Mouse (Mus musculus): ENCODE measurements around the gene Aipl1. TPM values are rescaled to one million over a fixed set of nuclear protein-coding genes. Genes with fewer than 3 reads are reported as not detected.

The Aipl1 gene
- total RNA-seq, 2 experiments from 2014 or later = 0.26 to 0.29 TPM

DNA sequence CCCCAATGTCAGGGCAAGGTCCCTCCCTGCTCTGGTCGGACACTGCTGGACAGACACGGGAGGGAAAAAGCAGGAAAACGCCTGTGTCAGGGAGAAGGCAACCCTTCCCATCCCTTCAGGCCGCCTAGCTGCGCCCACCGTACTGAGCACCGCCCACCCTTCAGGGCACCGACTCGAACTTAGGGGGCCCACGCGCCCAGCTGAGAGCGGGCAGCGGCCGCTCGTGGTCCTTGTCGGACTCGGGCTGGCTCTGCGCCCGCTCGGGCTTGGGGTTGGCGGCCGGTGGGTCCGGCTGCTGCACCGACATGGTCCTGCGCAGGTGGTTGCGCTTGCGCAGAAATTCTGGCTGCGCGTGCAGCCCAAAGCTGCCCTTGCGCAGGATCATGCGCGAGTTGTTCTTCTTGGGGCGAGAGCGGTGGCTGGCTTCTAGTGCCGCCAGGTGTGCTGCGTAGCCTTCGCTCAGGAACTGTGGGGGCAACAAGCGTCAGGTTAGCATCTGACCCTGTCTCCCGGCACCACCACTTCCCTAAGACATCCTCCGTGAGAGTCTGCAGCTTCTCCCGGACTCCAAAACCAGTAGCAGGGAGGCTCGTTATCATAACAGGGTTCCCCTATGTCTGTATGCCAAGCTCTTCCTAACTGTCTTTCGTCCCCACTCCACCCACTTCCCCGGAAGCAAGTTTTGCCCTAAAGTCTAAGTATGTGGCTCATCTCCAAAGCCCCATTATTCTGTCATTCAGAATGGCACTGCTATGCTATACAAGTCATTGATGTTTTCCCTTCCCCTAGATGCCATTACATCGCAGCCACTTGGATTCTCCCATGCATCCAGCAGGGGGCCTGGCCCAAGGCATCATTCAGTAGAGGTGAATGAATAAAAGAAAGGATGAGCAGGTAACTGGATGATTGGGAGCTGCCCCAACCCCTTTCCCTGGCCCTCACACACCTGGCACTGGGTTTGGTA, 13.9 kb upstream of the Aipl1 start:
- DNase-seq (ENCODE audit: low spot score in 2 of 2) = peak in 1 of 2 experiments; percentile 33

DNA sequence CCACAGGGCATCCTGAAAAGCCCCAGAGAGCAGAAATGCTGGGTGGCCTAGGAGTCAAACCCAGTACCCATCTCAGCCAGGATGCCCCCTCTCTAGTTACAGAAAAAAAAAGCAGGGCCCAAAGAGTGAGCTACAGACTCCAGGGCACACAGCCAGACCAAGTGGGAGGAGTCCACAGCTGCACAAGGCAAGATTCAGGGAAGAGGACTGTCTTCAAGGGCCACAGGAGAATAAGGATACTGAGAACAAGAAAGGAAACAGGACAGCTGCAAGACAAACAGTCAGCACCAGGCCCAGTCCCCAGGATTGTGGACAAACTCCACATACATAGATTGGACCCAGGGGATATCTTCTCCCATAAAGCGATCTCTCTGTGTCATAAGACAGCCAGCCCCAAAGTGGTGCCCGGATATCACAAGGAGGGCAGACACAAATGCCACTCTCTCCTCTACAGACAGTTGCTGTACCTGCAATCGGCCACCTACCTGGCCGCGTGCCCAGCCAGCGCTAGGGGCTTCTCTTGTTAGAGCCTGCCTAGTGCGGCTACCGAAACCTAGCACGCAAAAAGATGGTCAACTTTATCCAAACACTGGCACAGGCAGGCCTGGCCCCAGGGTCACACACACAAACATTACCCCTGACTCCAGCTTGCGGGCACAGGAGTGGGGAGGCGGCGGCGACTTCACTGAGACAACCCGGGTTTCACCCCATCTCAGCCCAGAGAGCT, 13.0 kb upstream of the Aipl1 start:
- peak in 1 of 2 experiments; percentile 40 for DNase-seq (ENCODE audit: low spot score in 2 of 2)

- DNase-seq (ENCODE audit: low spot score in 2 of 2) = no peak
Observed at GRCm38 (mm10) chr11:72049171-72049759, 12.0 kb upstream of the Aipl1 start.

DNA sequence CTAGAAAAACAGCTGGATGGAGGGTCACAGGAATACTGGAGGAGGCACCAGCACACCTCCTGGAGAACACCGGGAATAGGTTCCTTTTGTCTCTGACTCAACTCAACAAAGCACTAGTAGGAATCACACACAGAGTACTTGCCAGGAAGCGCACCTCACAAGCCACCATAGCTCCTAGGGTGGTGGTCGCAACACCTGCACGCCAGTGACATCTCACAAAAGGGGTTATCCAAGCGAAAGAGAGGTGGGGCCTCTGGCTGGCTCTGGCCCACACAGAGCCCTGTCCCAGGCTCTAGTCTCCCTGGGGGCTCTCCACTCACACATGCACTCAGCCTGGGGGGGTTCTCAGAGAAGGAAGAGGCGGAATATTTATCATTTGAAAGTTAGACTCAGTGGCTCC, 11.4 kb upstream of the Aipl1 start:
- DNase-seq (ENCODE audit: low spot score in 2 of 2) = no peak

- DNase-seq (ENCODE audit: low spot score in 2 of 2) = no peak
Observed at GRCm38 (mm10) chr11:72044231-72044630, 6.9 kb upstream of the Aipl1 start.

DNA sequence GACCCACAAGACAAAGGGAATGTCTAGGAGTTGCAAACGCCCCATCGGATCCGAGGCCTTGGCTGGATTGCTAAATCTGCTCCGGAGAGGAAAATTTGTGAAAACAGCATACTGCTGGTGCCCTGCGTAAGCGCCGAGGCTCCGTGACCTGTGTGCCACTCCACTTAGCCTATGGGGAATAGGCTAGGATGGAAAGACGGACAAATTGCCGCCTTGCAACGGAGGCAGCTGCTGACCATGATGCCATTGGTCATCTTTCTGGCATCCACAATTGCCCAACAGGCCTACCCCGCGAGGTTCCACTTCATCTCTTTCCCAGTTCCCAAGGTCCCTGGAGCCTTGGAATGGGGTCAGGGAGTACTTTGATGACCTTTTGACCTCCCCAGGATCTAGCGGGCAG, 5.3 kb upstream of the Aipl1 start:
- DNase-seq (ENCODE audit: low spot score in 2 of 2) = no peak

GRCm38 (mm10) chr11:72041768-72042607, 4.7 kb upstream of the Aipl1 start, which contains the start of gene Pimreg:
TSS of gene Pimreg (plus strand) at chr11:72042032.
- peak; percentile 72 to 88 for DNase-seq (ENCODE audit: low spot score in 2 of 2)

GRCm38 (mm10) chr11:72041290-72041767, 4.0 kb upstream of the Aipl1 start:
- no peak for DNase-seq (ENCODE audit: low spot score in 2 of 2)

GRCm38 (mm10) chr11:72039599-72040386, 2.5 kb upstream of the Aipl1 start:
- DNase-seq (ENCODE audit: low spot score in 2 of 2) = no peak

GRCm38 (mm10) chr11:72037996-72038395, 687 bp upstream of the Aipl1 start:
- DNase-seq (ENCODE audit: low spot score in 2 of 2) = peak; percentile 44 to 68

- DNase-seq (ENCODE audit: low spot score in 2 of 2) = no peak
Observed at GRCm38 (mm10) chr11:72032589-72032988, 4.7 kb downstream of the Aipl1 start.

- DNase-seq (ENCODE audit: low spot score in 2 of 2) = no peak
Observed at GRCm38 (mm10) chr11:72032091-72032490, 5.2 kb downstream of the Aipl1 start.

DNA sequence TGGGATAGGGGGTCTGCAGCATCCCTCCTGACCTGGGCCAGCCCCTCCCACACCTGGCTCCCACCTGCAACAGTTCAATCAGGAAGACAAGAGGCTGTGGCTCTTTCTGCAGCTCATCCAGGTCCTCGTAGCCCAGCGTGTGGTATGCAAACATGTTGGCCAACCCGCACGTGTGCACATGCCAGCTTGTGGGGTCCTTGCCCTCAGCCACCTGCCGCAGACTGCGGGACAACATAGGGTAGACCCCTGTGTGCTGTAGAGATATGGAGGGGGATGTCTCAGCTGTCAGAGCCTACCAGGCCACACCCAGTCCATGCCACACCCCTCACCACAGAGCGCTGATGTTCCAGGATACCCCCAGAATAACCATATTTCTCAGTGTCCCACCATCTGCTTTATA, 6.0 kb downstream of the Aipl1 start:
- DNase-seq (ENCODE audit: low spot score in 2 of 2) = no peak

- DNase-seq (ENCODE audit: low spot score in 2 of 2) = peak in 1 of 2 experiments; percentile 47
Observed at GRCm38 (mm10) chr11:72029143-72029542, 8.2 kb downstream of the Aipl1 start.

DNA sequence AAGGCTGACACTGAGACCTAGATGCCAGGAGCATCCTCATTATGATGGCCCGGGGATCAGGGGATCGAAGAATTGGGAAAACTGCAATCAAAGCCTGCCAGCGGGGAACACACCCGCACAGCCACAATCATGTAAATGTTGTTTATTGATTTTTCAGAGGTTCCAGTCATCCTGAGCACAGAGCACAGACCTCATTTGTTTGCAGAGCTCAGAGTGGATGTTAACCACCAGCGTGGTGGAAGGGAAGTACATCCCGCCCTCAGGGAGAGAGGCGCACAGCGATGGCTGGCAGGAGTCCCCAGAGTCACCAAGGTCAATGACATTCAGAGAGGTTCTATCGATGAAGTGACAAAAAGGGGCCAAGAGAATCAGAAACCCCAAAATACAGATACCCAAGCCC, 9.5 kb downstream of the Aipl1 start:
- no peak for DNase-seq (ENCODE audit: low spot score in 2 of 2)

DNA sequence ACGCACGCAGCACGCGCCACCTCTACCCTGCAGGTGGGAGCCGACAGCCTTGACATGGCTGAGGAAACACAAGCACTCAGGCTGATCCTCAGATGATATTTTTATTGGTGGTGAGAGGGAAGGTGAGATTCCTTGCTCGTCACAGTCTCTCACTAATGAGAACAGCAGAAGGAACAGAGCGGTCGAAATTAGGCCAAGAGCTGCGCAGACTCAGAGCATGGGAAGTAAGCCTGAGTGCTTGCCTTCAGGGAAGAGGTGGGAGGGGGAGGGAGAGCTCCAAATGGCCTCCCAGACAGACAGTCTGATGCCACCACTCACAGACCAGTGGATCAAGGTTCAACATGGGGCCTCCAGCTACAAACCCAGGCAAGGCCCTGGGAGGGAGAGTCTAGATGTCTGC, 10.8 kb downstream of the Aipl1 start:
- no peak for DNase-seq (ENCODE audit: low spot score in 2 of 2)

DNA sequence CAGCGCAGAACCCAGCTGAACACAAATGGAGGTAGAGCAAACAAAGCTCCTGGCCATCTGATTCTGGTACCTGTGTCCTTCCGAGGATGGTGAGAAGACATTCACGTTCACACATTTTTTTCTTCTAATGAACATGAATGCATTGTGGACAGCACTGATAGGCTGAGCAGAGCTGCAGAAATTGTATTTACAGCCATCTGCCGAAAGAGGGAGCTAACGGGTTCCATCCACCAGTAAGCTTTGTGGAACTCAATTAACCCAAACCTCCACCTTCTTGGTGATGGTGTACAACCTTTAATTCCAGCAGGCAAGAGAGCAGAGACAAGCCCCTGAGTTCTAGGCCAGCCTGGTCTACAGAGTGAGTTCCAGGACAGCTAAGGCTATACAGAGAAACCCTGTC, 11.5 kb downstream of the Aipl1 start:
- no peak for DNase-seq (ENCODE audit: low spot score in 2 of 2)

DNA sequence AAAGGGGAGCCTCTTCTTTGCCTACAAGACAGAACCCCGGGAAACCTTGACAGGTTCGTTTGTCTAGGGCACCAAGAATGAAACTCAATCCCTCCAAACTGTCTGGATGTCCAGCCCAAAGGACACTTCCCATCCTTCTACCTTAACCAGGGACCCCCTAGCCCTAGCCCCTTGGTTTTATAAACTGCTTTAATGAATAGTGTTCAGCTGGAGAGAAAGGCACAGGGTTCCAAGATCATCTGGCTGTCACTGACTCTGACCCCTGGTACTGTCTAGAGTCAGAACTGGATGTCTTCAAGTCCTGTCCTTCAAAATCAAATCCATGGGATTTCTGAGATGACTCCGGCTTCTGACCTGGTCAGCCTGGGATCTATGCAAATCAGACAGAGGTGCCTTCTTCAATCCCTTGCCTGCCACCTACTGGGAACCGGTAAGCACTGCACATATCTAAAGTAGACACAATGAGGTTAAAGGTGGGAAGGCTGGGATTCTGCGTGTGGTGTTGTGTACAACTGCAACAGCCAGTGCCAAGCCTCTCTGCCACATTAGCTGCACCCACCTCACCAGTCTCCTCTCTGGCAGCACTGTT, 13.0 kb downstream of the Aipl1 start:
- peak in 1 of 2 experiments; percentile 68 for DNase-seq (ENCODE audit: low spot score in 2 of 2)

DNA sequence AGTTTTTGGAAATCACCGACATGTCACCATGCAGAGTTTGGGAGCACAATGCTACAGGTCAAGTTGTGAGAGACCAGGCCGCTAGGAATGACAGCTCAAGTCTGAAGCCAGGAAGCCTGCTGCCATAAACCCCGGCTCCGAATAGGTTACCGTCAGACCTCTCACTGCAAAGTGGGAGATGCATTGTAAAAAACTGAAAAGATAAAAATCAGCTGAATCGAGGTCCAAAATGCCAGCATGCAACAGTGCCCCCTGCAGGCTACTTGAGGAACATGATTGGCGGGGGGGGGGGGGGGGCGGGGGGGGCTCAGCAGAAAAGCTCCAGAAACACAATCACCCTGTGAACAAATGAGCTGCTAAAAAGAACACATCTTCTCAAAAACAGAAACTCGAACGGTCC, 13.7 kb downstream of the Aipl1 start:
- no peak for DNase-seq (ENCODE audit: low spot score in 2 of 2)
